Mouse (Mus musculus) kidney, adult 9 months (tissue): ENCODE results near the gene Pelp1.
A peak's percentile ranks its signal among the peaks of the same experiment; 100 is the strongest.
"Not testable (repeated sequence)": the region's sequence is repeated elsewhere in the genome, so short reads cannot be mapped to it uniquely, and the experiment has no call there.

Experiments
- DNase-seq: peaks from one replicate; pipeline ENCODE4 v3.0.0; 2022

The Pelp1 gene

GRCm38 (mm10) chr11:70409594-70410296, at the start of gene Pelp1:
Gene Pelp1, minus strand, starts transcription at chr11:70410031.
- peak; percentile 82 for DNase-seq

GRCm38 (mm10) chr11:70458688-70459600, 49.1 kb upstream of the Pelp1 start, which contains the start of gene Zmynd15:
Gene Zmynd15, plus strand, starts transcription at chr11:70459433.
- no peak for DNase-seq

- no peak for DNase-seq
Measured at GRCm38 (mm10) chr11:70453261-70454044, 43.6 kb upstream of the Pelp1 start.

- DNase-seq, result peak; percentile 99
Measured at GRCm38 (mm10) chr11:70451797-70452498, 42.1 kb upstream of the Pelp1 start, which contains the start of gene Med11. Gene Med11, plus strand, starts transcription at chr11:70451919.

GRCm38 (mm10) chr11:70450926-70451325, 41.1 kb upstream of the Pelp1 start:
- DNase-seq, result no peak

GRCm38 (mm10) chr11:70447373-70447772, 37.5 kb upstream of the Pelp1 start:
- no peak for DNase-seq

- DNase-seq, result no peak
Measured at GRCm38 (mm10) chr11:70446756-70447155, 36.9 kb upstream of the Pelp1 start.

- DNase-seq, result no peak
Measured at GRCm38 (mm10) chr11:70444667-70445066, 34.8 kb upstream of the Pelp1 start.

- no peak for DNase-seq
Measured at GRCm38 (mm10) chr11:70443964-70444363, 34.1 kb upstream of the Pelp1 start.

GRCm38 (mm10) chr11:70441882-70442281, 32.1 kb upstream of the Pelp1 start:
- DNase-seq, result no peak

GRCm38 (mm10) chr11:70440637-70441036, 30.8 kb upstream of the Pelp1 start:
- no peak for DNase-seq

GRCm38 (mm10) chr11:70438728-70439374, 29.0 kb upstream of the Pelp1 start:
- DNase-seq, result no peak

- no peak for DNase-seq
Measured at GRCm38 (mm10) chr11:70437426-70437825, 27.6 kb upstream of the Pelp1 start.

GRCm38 (mm10) chr11:70435476-70435875, 25.6 kb upstream of the Pelp1 start:
- no peak for DNase-seq

GRCm38 (mm10) chr11:70433951-70434350, 24.1 kb upstream of the Pelp1 start:
- DNase-seq, result no peak

- no peak for DNase-seq
Measured at GRCm38 (mm10) chr11:70433569-70433943, 23.7 kb upstream of the Pelp1 start.

- DNase-seq, result no peak
Measured at GRCm38 (mm10) chr11:70432895-70433568, 23.2 kb upstream of the Pelp1 start.

- DNase-seq, result peak; percentile 98
Measured at GRCm38 (mm10) chr11:70432048-70432894, 22.4 kb upstream of the Pelp1 start, which contains the start of gene Arrb2. Gene Arrb2, plus strand, starts transcription at chr11:70432635.

- DNase-seq, result no peak
Measured at GRCm38 (mm10) chr11:70431574-70431973, 21.7 kb upstream of the Pelp1 start.

- not testable (repeated sequence) for DNase-seq
Measured at GRCm38 (mm10) chr11:70426598-70426997, 16.8 kb upstream of the Pelp1 start.
